Mouse (Mus musculus): ENCODE results near the gene Hoxc6. TPM values are rescaled to one million over a fixed set of nuclear protein-coding genes. Genes with fewer than 3 reads are reported as not detected.

Gene Hoxc6
- polyA plus RNA-seq, 2 experiments, result 2.5 to 10.4 TPM

DNA sequence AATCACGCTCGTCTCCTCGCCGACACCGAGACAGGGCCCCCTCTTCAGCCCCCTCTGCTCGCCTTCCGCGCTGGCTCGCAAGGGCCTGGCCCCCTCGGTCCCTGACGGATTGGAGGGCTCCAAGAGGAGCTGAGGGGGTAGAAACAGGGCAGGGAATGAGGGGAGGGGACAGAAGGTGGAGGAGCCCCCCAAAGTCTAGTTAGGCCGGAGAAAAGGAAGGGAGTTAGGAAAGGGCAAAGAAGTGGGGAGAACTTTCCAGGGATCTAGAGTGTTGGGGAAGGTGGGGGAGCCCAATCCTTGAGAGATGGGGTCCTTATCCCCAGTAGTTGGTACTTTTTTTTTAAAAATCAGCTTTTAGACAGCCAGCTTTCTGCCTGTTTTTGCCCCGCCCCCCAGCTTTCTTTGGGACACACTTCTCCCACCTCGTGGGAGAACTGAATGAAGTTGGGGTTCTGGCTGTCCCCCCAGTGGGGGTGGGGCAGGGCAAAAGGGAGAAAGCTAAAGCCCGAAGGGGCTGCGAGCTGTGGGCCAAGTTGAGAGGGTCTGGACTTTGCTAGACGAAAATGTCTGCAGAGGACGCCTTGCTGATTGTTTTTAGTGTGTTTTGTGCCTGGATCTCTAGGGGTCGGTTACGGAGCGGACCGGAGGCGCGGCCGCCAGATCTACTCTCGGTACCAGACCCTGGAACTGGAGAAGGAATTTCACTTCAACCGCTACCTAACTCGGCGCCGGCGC lies 12.2 kb downstream of the Hoxc6 start:
- WGBS, result 3% methylated on average over 31 of the region's 31 CpGs
- H3K27ac ChIP-seq (replicated peaks; ENCODE audit: low read depth, low read length), result no peak overlapping the region
- peak overlapping the region; percentile 21 for H3K4me3 ChIP-seq (replicated peaks; ENCODE audit: low read length)
- peaks cover 97% of the 10 kb centered on the region for H3K27me3 ChIP-seq (ENCODE audit: control insufficient read depth, insufficient read depth, low read length)
- ATAC-seq (ENCODE audit: low FRiP score, low read depth) (no peak), DNase-seq (ENCODE audit: low spot score) (no peak)
- H3K9me3 ChIP-seq (ENCODE audit: control insufficient read depth, low read length), result no peaks in the 10 kb centered on the region
- no peak for TF ChIP-seq POLR2A (IDR thresholded peaks at IDR 0.05; ENCODE audit: borderline replicate concordance, extremely low read depth, insufficient read depth, insufficient read length)
- H3K9ac ChIP-seq (ENCODE audit: low read depth, low read length, severe bottlenecking), result peak overlapping the region; percentile 25; the same call in 1 of the 2 replicates
- peak overlapping the region; percentile 33 for H3K4me2 ChIP-seq (replicated peaks; ENCODE audit: low read depth, low read length, severe bottlenecking)
- H3K4me1 ChIP-seq (ENCODE audit: control insufficient read depth, insufficient read depth, low read length), result peaks cover 9% of the 10 kb centered on the region; the same call in 1 of the 2 replicates
- H3K36me3 ChIP-seq (ENCODE audit: control insufficient read depth, insufficient read depth, low read length), result no peaks in the 10 kb centered on the region

DNA sequence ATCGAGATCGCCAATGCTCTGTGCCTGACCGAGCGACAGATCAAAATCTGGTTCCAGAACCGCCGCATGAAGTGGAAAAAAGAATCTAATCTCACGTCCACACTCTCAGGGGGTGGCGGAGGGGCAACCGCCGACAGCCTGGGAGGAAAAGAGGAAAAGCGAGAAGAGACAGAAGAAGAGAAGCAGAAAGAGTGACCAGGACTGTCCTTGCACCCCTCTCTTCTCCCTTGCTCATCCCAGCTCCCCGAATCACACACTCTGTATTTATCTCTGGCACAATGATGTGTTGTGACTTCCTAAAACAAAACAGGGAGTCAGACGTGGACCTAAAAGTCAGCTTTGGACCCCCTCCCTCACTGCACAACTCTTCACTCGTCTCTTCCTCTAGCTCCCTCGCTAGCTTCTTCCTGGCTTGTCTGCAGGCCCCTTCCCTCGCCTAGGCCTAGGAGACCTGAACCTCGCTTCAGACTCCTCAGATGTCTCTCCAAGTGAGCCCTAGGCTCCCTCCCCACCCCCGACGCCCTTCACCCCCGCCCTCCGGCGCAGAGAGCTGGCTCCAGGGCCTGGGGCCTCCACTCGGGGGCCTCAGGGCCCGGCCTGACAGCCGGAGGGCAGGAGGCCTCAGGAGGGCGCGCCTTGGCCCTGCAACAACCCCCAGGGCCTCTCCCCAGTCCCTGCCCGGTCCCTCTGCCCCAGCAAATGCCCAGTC lies 12.9 kb downstream of the Hoxc6 start:
- no peak for DNase-seq (ENCODE audit: low spot score)
- TF ChIP-seq POLR2A (IDR thresholded peaks at IDR 0.05; ENCODE audit: borderline replicate concordance, extremely low read depth, insufficient read depth, insufficient read length), result no peak
- no peaks in the 10 kb centered on the region for H3K9me3 ChIP-seq (ENCODE audit: control insufficient read depth, low read length)
- peak overlapping the region; percentile 32; the same call in 1 of the 2 replicates for H3K9ac ChIP-seq (ENCODE audit: low read depth, low read length, severe bottlenecking)
- ATAC-seq (ENCODE audit: low FRiP score, low read depth), result no peak
- no peak overlapping the region for H3K27ac ChIP-seq (replicated peaks; ENCODE audit: low read depth, low read length)
- H3K4me1 ChIP-seq (ENCODE audit: control insufficient read depth, insufficient read depth, low read length), result peaks cover 9% of the 10 kb centered on the region; the same call in 1 of the 2 replicates
- H3K27me3 ChIP-seq (ENCODE audit: control insufficient read depth, insufficient read depth, low read length), result peaks cover 97% of the 10 kb centered on the region
- H3K4me3 ChIP-seq (replicated peaks; ENCODE audit: low read length), result 0 out of 2 replicates have a peak overlapping the region, but pooled peaks have one; percentile 16
- WGBS, result 9% methylated on average over 28 of the region's 28 CpGs
- H3K4me2 ChIP-seq (replicated peaks; ENCODE audit: low read depth, low read length, severe bottlenecking), result peak overlapping the region; percentile 33; the same call in 1 of the 2 replicates
- no peaks in the 10 kb centered on the region for H3K36me3 ChIP-seq (ENCODE audit: control insufficient read depth, insufficient read depth, low read length)

DNA sequence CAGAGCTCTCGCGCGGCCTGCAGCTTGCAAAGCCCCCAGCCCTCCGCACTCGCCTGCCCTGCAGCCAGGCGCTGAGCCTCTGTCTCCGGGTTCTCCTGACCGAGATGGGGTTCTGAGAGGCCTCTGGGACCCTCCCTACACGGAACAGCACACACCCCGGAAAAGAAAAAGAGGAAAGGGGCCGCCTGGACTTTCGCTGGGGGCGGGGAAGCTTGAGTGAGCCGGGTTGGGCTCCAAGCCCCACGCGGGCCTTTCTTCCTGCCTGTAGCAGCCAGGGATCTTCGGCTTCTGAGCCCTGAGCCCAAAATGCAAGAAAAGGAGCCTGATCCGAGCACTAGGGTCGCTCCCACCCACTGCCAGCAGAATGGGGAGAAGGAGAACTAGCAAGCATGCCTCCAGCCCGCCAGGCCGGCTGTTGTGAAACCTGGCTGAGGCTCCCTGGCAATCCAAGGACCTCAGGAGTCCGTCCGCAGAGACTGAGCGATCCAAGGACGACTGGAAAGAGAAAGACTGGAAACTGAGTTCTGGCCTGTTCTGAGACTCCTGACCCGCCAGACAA lies 13.9 kb downstream of the Hoxc6 start:
- no peak overlapping the region; the same call in 1 of the 2 replicates for H3K9ac ChIP-seq (ENCODE audit: low read depth, low read length, severe bottlenecking)
- no peak overlapping the region for H3K27ac ChIP-seq (replicated peaks; ENCODE audit: low read depth, low read length)
- 16% methylated on average over 26 of the region's 26 CpGs for WGBS
- H3K4me3 ChIP-seq (replicated peaks; ENCODE audit: low read length), result no peak overlapping the region; the same call in 1 of the 2 replicates
- peaks cover 11% of the 10 kb centered on the region; the same call in 1 of the 2 replicates for H3K4me1 ChIP-seq (ENCODE audit: control insufficient read depth, insufficient read depth, low read length)
- H3K27me3 ChIP-seq (ENCODE audit: control insufficient read depth, insufficient read depth, low read length), result peaks cover 97% of the 10 kb centered on the region
- no peaks in the 10 kb centered on the region for H3K36me3 ChIP-seq (ENCODE audit: control insufficient read depth, insufficient read depth, low read length)
- TF ChIP-seq POLR2A (IDR thresholded peaks at IDR 0.05; ENCODE audit: borderline replicate concordance, extremely low read depth, insufficient read depth, insufficient read length), result no peak
- H3K4me2 ChIP-seq (replicated peaks; ENCODE audit: low read depth, low read length, severe bottlenecking), result no peak overlapping the region; the same call in 1 of the 2 replicates
- ATAC-seq (ENCODE audit: low FRiP score, low read depth) (no peak), DNase-seq (ENCODE audit: low spot score) (no peak)
- H3K9me3 ChIP-seq (ENCODE audit: control insufficient read depth, low read length), result no peaks in the 10 kb centered on the region

DNA sequence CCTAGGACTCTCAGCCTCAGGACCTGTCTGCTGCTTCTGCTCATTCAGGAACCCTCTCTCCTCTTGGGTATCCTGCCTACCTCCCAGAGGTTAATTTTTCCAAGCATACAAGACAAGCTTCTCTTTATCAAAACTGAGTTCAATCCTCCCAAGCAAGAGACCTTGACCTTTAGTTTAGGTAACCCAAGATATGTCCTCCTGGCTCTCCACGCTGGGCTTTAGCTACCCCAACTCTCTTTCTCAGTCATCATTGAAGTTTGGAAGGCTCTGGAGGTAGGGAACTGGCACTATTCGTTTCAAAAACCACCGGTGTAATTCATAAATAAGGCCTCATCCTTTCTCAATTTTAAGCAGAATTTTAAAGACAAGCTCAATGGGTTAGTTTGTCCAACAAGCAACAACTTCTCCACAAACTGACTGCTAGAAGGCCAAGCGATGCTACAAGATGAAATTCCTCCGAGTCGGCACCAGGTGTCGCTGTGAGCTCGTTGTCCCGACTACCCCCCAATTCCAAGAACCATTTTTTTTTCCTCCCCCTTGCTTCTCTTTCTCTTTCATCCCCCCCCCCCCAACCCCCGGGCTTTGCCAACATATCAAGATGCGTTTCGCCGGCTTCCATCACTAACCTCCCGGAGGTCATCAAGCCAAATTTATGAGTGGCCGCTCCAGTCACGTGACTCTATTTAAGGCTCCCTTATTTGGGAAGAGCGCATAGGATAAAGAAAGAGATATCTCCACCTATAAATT lies 15.4 kb downstream of the Hoxc6 start:
- peaks cover 14% of the 10 kb centered on the region; the same call in 1 of the 2 replicates for H3K4me1 ChIP-seq (ENCODE audit: control insufficient read depth, insufficient read depth, low read length)
- H3K27ac ChIP-seq (replicated peaks; ENCODE audit: low read depth, low read length), result no peak overlapping the region
- H3K27me3 ChIP-seq (ENCODE audit: control insufficient read depth, insufficient read depth, low read length), result peaks cover 97% of the 10 kb centered on the region
- H3K4me2 ChIP-seq (replicated peaks; ENCODE audit: low read depth, low read length, severe bottlenecking), result peak overlapping the region; percentile 50
- H3K9me3 ChIP-seq (ENCODE audit: control insufficient read depth, low read length), result no peaks in the 10 kb centered on the region
- DNase-seq (ENCODE audit: low spot score), result peak; percentile 82
- ATAC-seq (ENCODE audit: low FRiP score, low read depth), result no peak
- no peak for TF ChIP-seq POLR2A (IDR thresholded peaks at IDR 0.05; ENCODE audit: borderline replicate concordance, extremely low read depth, insufficient read depth, insufficient read length)
- H3K4me3 ChIP-seq (replicated peaks; ENCODE audit: low read length), result peak overlapping the region; percentile 31
- no peaks in the 10 kb centered on the region for H3K36me3 ChIP-seq (ENCODE audit: control insufficient read depth, insufficient read depth, low read length)
- H3K9ac ChIP-seq (ENCODE audit: low read depth, low read length, severe bottlenecking), result no peak overlapping the region
- WGBS, result 6% methylated on average over 17 of the region's 17 CpGs
